Mouse (Mus musculus) limb, embryonic 13.5 days (tissue): ENCODE results near the gene Bcor. TPM values are rescaled to one million over a fixed set of nuclear protein-coding genes. Genes with fewer than 3 reads are reported as not detected.

Source experiments
- ATAC-seq: fragments of 200-750 bp; cut with Nextera tagmentation; 2 replicates; pipeline ENCODE4 v1.8.0; 2017; ENCODE audit warnings: low read depth, moderate number of reproducible peaks, moderate TSS enrichment; ENCODE audit not compliant: low FRiP score
- H3K27ac ChIP-seq: fragments of 300-500 bp; sonication (generic); 2 replicates; pipeline ENCODE4 v1.5.1; 2015; ENCODE audit warnings: inconsistent platforms, mild to moderate bottlenecking, moderate library complexity
- H3K27me3 ChIP-seq: fragments of 300-500 bp; sonication (generic); 2 replicates; pipeline ENCODE4 v1.6.1; 2015; ENCODE audit warnings: mild to moderate bottlenecking, inconsistent platforms
- H3K36me3 ChIP-seq: fragments of 300-500 bp; sonication (generic); 2 replicates; pipeline ENCODE4 v1.6.1; 2015; ENCODE audit warnings: inconsistent platforms, mild to moderate bottlenecking, moderate library complexity
- H3K4me1 ChIP-seq: fragments of 300-500 bp; sonication (generic); 2 replicates; pipeline ENCODE4 v1.6.1; 2015; ENCODE audit warnings: inconsistent platforms
- H3K4me2 ChIP-seq: fragments of 300-500 bp; sonication (generic); replicated peaks from 2 replicates; pipeline ENCODE4 v1.6.1; 2015; ENCODE audit warnings: inconsistent platforms, mild to moderate bottlenecking, moderate library complexity
- H3K4me3 ChIP-seq: fragments of 300-500 bp; sonication (generic); 2 replicates; pipeline ENCODE4 v1.5.1; 2015; ENCODE audit warnings: moderate library complexity, mild to moderate bottlenecking, inconsistent platforms
- H3K9ac ChIP-seq: fragments of 300-500 bp; sonication (generic); 2 replicates; pipeline ENCODE4 v1.6.1; 2015; ENCODE audit warnings: mild to moderate bottlenecking, inconsistent platforms
- H3K9me3 ChIP-seq: fragments of 300-500 bp; sonication (generic); 2 replicates; pipeline ENCODE4 v1.6.1; 2016; ENCODE audit warnings: inconsistent platforms
- WGBS: fragments of 180-500 bp; shearing (Covaris S2); methylation state at CpG from one replicate; pipeline ENCODE4 v1.1.7; 2015; 5-methylcytosine and 5-hydroxymethylcytosine counted together
- polyA plus RNA-seq: library from polyadenylated mRNA; unstranded; fragments of >200 nt; fragmentation: Nextera tagmentation; extraction: Ambion mirVana; gene quantifications from 2 replicates; pipeline ENCODE4 v1.2.1, GENCODE M21; 2015

Gene Bcor
- polyA plus RNA-seq, 1 experiment from 2014 or later, result 17.8 TPM

DNA sequence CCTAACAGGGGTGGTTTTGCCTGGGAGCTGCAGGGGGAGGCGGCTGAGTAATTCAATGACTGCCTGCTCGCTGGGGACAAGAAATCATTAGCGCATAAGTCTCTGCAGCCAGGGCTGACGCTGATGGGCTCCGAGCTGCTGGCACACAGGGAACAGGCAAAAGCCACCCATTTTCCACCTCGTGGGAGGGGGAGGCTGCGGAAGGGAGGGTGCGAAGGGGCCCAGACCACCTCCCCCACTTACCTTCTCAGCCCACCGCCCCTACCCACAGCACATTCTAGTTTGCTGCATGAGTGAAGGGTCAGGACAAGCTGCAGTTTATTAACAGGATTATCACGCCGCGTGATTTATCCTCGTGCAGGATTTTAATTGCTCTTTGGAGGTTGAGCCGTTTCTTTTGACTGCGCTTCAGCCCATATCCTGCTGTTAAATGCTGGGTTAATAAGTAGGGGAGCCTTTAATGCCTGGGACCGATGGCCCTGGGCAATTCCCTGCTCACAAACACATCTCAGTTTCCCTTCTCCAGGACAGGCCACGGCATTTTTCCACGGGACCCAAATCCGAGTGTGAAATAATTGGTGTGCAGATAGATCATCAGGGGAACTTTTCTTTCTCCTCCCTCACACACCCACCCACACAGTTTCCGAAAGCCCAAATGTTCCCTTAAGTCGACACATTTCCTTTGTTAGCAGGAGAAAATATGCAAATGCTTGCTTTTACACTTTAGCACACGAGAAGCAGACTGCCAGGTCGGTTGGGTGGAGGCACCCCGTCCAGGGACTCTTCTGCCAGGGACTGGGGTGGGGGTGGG, 97.8 kb downstream of the Bcor start:
- Histone ChIP-seq H3K4me1 (peaks cover 60% of the 10 kb centered on the region), H3K9ac (no peak overlapping the region), H3K4me2 (0 out of 2 replicates have a peak overlapping the region, but pooled peaks have one; percentile 14), H3K27me3 (peaks cover 65% of the 10 kb centered on the region), H3K36me3 (peaks cover 16% of the 10 kb centered on the region), H3K9me3 (no peaks in the 10 kb centered on the region), H3K4me3 (no peak overlapping the region), H3K27ac (no peak overlapping the region)
- 11% methylated on average over 24 of the region's 24 CpGs for WGBS
- ATAC-seq, result no peak

DNA sequence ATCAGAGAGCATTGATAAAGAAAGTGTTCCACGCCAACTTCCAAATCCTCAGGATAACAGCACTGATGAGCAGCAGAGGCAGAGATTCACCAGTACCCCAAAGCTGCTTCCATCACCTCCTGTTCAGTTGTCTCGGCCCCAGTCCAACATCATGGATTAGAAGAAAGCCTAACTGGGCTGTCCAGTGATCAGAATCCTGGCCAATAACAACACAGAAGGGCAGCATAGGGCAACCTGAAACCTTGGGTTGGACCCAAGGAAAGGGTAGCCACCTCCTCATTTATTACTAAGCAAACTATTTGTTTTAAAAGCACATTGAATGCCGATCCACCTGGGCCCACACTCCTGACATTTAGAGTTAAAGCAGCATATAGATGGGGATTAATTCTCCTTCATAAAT, 99.3 kb downstream of the Bcor start:
- H3K9me3 ChIP-seq, result no peaks in the 10 kb centered on the region
- H3K4me1 ChIP-seq, result peaks cover 45% of the 10 kb centered on the region
- H3K9ac ChIP-seq, result no peak overlapping the region
- peaks cover 51% of the 10 kb centered on the region for H3K27me3 ChIP-seq
- H3K4me3 ChIP-seq, result no peak overlapping the region
- H3K27ac ChIP-seq, result no peak overlapping the region
- no peak overlapping the region for H3K4me2 ChIP-seq
- no peak for ATAC-seq
- H3K36me3 ChIP-seq, result peaks cover 29% of the 10 kb centered on the region
- 73% methylated on average over 3 of the region's 3 CpGs for WGBS

DNA sequence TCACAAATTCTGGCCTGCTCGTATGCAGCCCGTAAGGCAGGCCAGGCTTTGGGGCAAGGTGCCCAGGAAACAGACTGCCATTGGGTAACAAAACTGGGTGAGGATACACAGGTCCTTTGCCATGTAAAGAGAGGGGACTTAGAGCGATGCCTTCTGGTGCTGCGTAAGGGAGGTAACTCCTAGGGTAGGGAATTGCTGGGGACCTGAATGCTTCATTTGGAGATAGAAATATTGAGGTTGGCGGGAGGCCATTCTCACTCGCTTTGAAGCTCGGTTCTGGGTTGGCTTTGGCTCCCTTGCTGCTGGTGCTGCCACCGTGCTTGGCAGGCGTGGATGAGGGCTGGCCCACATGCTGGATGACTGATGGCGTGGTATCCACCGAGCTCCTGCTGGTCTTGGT, 102.9 kb downstream of the Bcor start:
- Histone ChIP-seq H3K9me3 (no peaks in the 10 kb centered on the region), H3K4me3 (no peak overlapping the region), H3K27ac (no peak overlapping the region), H3K36me3 (peaks cover 43% of the 10 kb centered on the region), H3K4me2 (no peak overlapping the region), H3K9ac (no peak overlapping the region), H3K4me1 (peaks cover 8% of the 10 kb centered on the region), H3K27me3 (peaks cover 16% of the 10 kb centered on the region; the same call in 1 of the 2 replicates)
- 94% methylated on average over 11 of the region's 11 CpGs for WGBS
- ATAC-seq, result no peak

DNA sequence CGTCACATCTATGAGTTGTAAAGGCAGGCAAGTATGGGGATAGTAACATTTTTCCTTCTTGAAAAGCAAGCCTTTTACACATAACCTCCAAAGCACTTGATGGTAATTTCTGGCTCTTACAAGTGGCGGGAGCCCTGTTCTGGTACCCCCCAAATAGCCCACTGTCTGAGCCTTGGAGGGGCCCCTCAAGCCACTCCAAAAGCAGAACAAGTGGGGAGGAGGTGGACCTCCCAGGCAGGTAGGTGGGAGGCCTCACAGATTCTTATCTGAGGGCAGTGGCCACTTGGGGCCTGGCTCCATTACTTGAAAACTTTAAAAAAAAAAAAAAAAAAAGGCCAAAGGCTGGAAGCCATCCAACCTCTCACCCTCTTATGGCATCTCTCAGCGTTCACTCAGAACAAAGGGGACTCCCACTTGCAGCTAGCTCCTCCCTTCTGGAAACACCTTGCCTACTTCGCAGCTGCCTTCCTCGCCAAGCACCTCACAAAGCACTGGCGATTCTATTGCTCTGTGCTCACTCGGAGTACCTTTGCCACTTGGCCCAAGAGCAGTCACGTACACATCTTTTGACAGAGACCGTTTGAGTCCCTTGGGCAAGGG, 106.7 kb downstream of the Bcor start:
- Histone ChIP-seq H3K27me3 (peaks cover 2% of the 10 kb centered on the region; the same call in 1 of the 2 replicates), H3K4me1 (peaks cover 7% of the 10 kb centered on the region), H3K9me3 (no peaks in the 10 kb centered on the region), H3K4me2 (no peak overlapping the region), H3K36me3 (peaks cover 41% of the 10 kb centered on the region), H3K9ac (no peak overlapping the region), H3K27ac (no peak overlapping the region), H3K4me3 (no peak overlapping the region)
- WGBS, result 72% methylated on average over 9 of the region's 9 CpGs
- no peak for ATAC-seq

DNA sequence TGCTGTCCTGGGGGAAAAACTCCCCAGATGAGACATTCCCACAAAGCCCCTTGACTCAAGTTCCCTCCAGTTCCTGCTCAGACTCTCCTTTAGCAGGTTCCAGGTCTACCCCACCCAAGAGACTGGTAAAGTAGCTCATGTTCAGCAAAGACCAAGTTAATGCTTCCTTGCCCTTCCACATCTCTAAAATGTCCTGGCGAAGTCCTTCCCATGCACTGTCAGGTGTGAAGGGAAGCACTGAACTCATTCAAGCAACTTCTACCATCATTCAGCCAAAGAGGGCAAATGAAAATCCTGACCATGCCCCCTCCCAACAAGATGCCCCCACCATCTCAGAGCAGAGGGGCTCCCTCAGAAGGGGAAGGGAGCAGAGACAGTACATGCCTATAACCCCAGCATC, 107.5 kb downstream of the Bcor start:
- H3K36me3 ChIP-seq, result peaks cover 37% of the 10 kb centered on the region
- H3K27me3 ChIP-seq, result peaks cover 2% of the 10 kb centered on the region; the same call in 1 of the 2 replicates
- H3K27ac ChIP-seq, result no peak overlapping the region
- no peaks in the 10 kb centered on the region for H3K9me3 ChIP-seq
- no peak overlapping the region for H3K4me2 ChIP-seq
- WGBS, result 89% methylated on average over 1 of the region's 1 CpGs
- no peak overlapping the region for H3K4me3 ChIP-seq
- no peak for ATAC-seq
- peaks cover 13% of the 10 kb centered on the region for H3K4me1 ChIP-seq
- no peak overlapping the region for H3K9ac ChIP-seq

DNA sequence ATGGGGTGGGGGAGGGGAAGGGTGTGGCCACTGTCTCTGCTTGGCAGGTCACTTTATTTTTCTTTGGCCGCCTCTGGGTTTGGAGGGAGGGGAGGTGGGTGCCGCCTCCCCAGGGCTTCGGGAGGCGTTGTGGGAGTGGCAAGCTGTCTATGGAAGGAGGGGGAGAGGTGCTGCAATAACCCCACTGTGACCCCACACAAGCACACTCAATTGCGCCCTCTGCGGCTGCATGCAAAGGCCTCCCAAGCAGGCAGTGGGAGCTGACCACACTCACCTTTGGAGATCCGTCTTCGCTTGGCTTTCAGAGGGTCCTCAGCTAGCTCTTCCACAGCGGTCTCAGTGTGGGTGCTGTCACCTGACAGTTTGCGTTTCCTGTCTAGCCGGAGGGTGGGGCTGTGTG, 111.4 kb downstream of the Bcor start:
- Histone ChIP-seq H3K27me3 (peaks cover 21% of the 10 kb centered on the region; the same call in 1 of the 2 replicates), H3K4me3 (no peak overlapping the region), H3K36me3 (peaks cover 30% of the 10 kb centered on the region), H3K4me1 (peaks cover 17% of the 10 kb centered on the region), H3K27ac (no peak overlapping the region), H3K4me2 (no peak overlapping the region), H3K9ac (no peak overlapping the region), H3K9me3 (no peaks in the 10 kb centered on the region)
- 61% methylated on average over 11 of the region's 11 CpGs for WGBS
- no peak for ATAC-seq

DNA sequence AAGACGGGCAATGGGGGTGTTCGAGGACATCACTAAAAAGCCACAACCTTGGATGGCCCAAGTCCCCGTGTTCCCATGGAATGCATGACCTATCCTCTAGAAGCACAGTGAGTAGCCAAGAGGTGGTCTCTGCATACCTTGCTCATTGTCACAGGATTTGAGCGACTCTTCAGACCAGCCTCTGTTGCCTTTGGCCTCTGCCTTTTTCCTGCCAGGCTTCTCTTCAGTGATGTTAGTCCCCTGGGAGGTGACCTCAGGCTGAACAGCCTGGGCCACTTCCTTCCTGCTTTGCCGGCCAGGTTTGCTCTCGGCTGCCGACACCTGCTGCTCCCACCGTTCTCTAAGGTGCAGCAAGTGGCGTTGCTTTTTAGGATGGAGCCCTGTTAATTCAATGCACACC, 112.0 kb downstream of the Bcor start:
- H3K4me1 ChIP-seq, result peaks cover 17% of the 10 kb centered on the region
- no peaks in the 10 kb centered on the region for H3K9me3 ChIP-seq
- no peak overlapping the region for H3K27ac ChIP-seq
- ATAC-seq, result no peak
- H3K36me3 ChIP-seq, result peaks cover 31% of the 10 kb centered on the region
- H3K4me3 ChIP-seq, result no peak overlapping the region
- peaks cover 21% of the 10 kb centered on the region; the same call in 1 of the 2 replicates for H3K27me3 ChIP-seq
- WGBS, result 35% methylated on average over 9 of the region's 9 CpGs
- no peak overlapping the region for H3K9ac ChIP-seq
- H3K4me2 ChIP-seq, result no peak overlapping the region

DNA sequence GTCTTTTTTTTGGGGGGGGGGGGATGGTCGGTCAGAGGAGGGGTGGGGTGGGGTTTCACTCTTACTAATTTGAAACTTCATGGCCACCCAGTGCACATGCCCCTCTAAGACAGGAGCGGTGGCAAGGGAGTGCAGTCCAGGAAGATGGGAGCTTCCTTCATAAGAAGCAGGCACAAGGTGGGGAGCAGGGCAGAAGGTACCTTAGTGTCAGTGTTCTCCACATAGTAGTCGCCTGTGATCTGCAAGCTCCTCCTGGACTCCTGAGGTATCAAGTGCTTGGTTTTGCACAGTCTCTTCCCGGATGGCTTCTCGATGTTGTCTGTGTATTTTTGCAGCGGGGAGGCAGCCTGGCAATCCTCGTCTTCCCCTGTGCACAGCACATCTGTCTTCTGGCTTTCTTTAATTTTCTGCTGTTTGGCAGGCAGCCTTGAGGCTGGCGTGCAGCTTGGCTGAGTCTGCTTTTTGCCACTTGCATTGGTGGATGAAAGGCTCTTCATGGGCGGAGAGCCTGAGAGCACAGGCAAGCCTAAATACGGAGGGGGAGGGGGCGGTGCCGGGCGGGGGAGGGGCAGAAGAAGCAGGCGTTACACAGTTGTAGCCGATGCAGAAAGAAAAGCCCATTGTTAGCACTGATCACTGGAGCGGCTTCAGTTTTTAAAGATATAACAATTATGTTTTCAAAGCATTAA, 112.8 kb downstream of the Bcor start:
- no peak overlapping the region for H3K9ac ChIP-seq
- H3K27ac ChIP-seq, result no peak overlapping the region
- H3K27me3 ChIP-seq, result peaks cover 21% of the 10 kb centered on the region; the same call in 1 of the 2 replicates
- peaks cover 17% of the 10 kb centered on the region for H3K4me1 ChIP-seq
- H3K9me3 ChIP-seq, result no peaks in the 10 kb centered on the region
- WGBS, result 34% methylated on average over 15 of the region's 16 CpGs
- peaks cover 31% of the 10 kb centered on the region for H3K36me3 ChIP-seq
- ATAC-seq, result 0 out of 2 replicates have a peak, but pooled peaks have one; percentile 44
- no peak overlapping the region for H3K4me3 ChIP-seq
- H3K4me2 ChIP-seq, result no peak overlapping the region

DNA sequence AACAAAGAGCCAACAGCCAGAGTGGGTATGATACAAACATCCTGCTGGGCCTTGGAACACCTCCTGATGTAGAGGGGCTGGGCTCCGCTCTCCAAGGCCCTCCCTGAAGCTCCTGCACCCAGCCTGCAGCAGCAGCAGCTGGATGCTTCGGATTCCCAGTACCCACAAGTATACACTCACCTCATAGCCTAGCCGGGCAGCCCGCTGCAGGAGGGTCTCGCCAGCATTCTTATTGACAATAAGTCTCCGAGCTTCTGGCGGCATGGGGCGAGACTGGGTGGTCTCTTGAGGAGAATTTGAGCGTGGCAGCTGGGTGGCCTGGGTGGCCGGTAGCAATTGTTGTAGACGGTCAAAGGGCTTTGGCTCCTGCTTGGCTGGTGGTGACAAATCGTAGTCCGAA, 113.5 kb downstream of the Bcor start:
- H3K9me3 ChIP-seq, result no peaks in the 10 kb centered on the region
- H3K4me3 ChIP-seq, result no peak overlapping the region
- no peak for ATAC-seq
- peaks cover 17% of the 10 kb centered on the region for H3K4me1 ChIP-seq
- H3K27me3 ChIP-seq, result peaks cover 21% of the 10 kb centered on the region; the same call in 1 of the 2 replicates
- H3K4me2 ChIP-seq, result no peak overlapping the region
- peaks cover 33% of the 10 kb centered on the region for H3K36me3 ChIP-seq
- WGBS, result 78% methylated on average over 13 of the region's 13 CpGs
- no peak overlapping the region for H3K9ac ChIP-seq
- H3K27ac ChIP-seq, result no peak overlapping the region

DNA sequence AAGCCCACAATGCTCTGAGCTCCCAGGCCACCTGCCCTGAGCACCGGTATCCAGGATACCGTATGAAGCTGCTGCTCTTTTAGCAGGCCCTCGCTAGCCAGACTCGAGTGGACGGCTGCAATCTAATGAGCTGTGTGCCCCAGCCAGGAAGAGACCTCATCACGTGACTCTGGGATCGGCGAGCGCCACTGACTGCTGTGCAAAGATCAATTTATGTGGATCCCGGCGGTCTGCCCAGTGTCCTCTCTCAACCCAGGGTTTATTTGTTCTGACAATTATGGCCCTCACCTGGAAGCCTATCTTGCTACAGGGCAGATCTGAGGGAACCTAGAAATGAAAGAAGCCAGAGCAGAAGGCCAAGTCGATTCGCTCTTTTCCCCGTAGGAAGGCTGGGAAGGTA, 116.8 kb downstream of the Bcor start:
- peaks cover 65% of the 10 kb centered on the region for H3K36me3 ChIP-seq
- H3K4me3 ChIP-seq, result no peak overlapping the region
- H3K9me3 ChIP-seq, result no peaks in the 10 kb centered on the region
- no peak for ATAC-seq
- peaks cover 19% of the 10 kb centered on the region; the same call in 1 of the 2 replicates for H3K27me3 ChIP-seq
- WGBS, result 83% methylated on average over 14 of the region's 14 CpGs
- H3K9ac ChIP-seq, result no peak overlapping the region
- peaks cover 10% of the 10 kb centered on the region for H3K4me1 ChIP-seq
- no peak overlapping the region for H3K4me2 ChIP-seq
- H3K27ac ChIP-seq, result no peak overlapping the region

DNA sequence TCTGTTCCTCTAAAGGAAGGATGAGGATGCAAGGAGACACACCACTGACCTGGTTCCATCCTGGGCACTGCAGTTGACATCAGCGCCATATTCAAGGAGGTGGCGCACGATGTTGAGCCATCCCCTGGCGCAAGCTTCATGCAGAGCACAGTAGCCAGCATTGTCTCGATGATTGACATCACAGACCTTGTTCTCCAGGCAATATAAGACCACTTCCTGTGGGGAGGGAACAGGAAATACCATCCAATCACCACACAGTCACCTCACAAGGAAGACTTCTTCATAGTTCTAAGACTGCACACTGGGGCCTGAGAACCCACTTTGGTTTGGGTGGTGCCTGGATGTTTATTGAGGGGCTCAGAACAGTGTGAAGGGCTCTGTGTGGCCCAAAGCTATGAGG, 118.7 kb downstream of the Bcor start:
- 95% methylated on average over 5 of the region's 5 CpGs for WGBS
- H3K4me3 ChIP-seq, result no peak overlapping the region
- peaks cover 65% of the 10 kb centered on the region for H3K36me3 ChIP-seq

More for the DNA sequence above, 118.7 kb downstream of the Bcor start:
- no peak for ATAC-seq
- no peak overlapping the region for H3K4me2 ChIP-seq
- no peaks in the 10 kb centered on the region for H3K9me3 ChIP-seq
- H3K9ac ChIP-seq, result no peak overlapping the region
- H3K4me1 ChIP-seq, result 0 out of 2 replicates have a peak, but pooled peaks cover 4% of the 10 kb centered on the region
- no peak overlapping the region for H3K27ac ChIP-seq
- H3K27me3 ChIP-seq, result peaks cover 10% of the 10 kb centered on the region; the same call in 1 of the 2 replicates
